Mouse (Mus musculus): ENCODE results near the gene Zc3hc1. TPM values are rescaled to one million over a fixed set of nuclear protein-coding genes. Genes with fewer than 3 reads are reported as not detected.
"Not testable (repeated sequence)": the region's sequence is repeated elsewhere in the genome, so short reads cannot be mapped to it uniquely, and the experiment has no call there.

Zc3hc1 gene
- polyA plus RNA-seq, 1 experiment: 13.8 TPM

DNA sequence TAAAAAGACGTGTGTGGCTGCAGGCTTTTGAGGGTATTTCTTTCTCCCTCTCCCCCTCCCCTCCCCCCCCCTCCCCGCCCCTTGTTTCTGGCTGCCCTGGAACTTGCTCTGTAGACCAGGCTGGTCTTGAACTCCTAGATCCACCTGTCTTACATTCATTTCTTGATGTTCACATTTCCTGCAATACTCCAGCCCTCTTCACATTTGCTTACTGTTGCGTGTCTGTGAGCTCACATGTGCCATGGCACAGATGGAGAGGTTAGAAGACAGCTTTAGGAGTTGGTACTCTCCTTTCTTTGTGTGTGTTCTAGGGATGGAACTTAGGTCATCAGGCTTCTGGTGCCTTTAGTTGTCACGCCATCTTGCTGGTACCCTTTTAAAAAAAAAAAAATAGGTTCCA, 17.4 kb upstream of the Zc3hc1 start:
- TF ChIP-seq CTCF (IDR thresholded peaks at IDR 0.05; ENCODE audit: insufficient read depth, low read length) (no peak), POLR2A (IDR thresholded peaks at IDR 0.05; ENCODE audit: borderline replicate concordance, extremely low read depth, low read depth, low read length) (no peak)
- WGBS: 88% methylated on average over 4 of the region's 4 CpGs
- Histone ChIP-seq H3K4me1 (ENCODE audit: control insufficient read depth, insufficient read depth, low read length) (peaks cover 2% of the 10 kb centered on the region), H3K4me3 (replicated peaks; ENCODE audit: extremely low read depth, low read depth, low read length) (no peak overlapping the region)
- DNase-seq: no peak

DNA sequence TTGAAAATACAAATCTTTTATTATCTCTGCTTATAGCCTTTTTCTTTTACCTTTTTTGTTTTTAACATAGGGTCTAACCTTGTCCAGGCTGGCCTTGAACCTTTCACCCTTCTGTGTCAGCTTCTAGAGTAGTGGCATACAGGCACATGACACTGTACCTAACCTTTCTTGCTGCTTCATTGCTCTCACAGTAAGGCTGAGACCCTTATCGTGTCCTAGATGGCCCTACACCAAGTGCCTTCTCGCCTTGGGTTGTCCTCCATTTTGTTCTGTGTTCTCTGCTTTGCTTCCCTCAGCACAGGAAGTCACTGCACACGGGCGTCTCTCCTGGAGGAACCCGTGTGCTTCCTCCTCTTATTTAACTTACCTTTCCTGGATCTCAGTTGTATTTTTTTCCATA, 13.8 kb upstream of the Zc3hc1 start:
- Histone ChIP-seq H3K4me3 (replicated peaks; ENCODE audit: extremely low read depth, low read depth, low read length) (no peak overlapping the region), H3K4me1 (ENCODE audit: control insufficient read depth, insufficient read depth, low read length) (peaks cover 2% of the 10 kb centered on the region)
- WGBS: 49% methylated on average over 5 of the region's 5 CpGs
- no peak for TF ChIP-seq CTCF (IDR thresholded peaks at IDR 0.05; ENCODE audit: insufficient read depth, low read length)
- TF ChIP-seq POLR2A (IDR thresholded peaks at IDR 0.05; ENCODE audit: borderline replicate concordance, extremely low read depth, low read depth, low read length): no peak
- DNase-seq: no peak

DNA sequence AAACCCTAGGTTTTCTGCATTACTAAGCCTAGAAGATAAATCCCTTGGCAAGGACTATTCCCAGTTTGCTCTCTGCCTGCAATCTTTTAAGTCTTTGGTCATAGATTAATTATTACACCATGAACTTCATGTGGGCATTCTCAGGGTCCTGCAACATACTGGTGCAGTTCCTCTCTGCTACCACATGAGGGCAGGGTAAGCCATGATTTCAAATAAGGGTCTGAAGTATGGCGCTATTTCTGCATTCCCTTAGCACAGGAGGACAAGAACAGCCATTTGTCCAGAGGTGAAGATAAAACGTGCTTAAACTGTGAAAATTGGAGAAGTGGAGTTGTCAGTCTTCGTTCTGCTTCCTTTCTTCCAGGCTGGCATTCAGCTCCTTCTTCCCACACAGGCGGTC, 12.6 kb upstream of the Zc3hc1 start:
- WGBS: 23% methylated on average over 4 of the region's 4 CpGs
- no peak for TF ChIP-seq POLR2A (IDR thresholded peaks at IDR 0.05; ENCODE audit: borderline replicate concordance, extremely low read depth, low read depth, low read length)
- peak; percentile 70 for TF ChIP-seq CTCF (IDR thresholded peaks at IDR 0.05; ENCODE audit: insufficient read depth, low read length)
- Histone ChIP-seq H3K4me1 (ENCODE audit: control insufficient read depth, insufficient read depth, low read length) (peaks cover 2% of the 10 kb centered on the region), H3K4me3 (replicated peaks; ENCODE audit: extremely low read depth, low read depth, low read length) (peak overlapping the region; percentile 24)
- DNase-seq: peak; percentile 31

DNA sequence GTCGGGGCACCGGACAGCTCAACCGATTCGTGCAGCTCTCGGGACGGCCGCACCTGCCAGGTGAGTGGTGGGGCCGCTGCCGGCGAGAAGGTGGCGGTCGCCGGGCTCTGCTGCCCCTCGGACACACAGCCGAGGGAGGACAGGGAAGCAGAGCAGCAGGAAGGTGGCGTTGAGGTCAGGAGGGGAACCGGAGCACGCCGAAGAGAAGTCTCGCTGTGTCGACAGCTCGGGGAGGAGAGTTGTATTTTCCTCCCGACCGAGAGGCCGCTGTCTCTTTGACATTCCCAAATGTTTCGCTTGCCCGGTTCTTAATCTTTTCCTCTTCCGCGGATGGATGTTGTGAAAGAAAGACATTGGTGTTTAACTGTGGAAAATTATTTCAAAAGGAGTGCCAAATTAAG, 11.3 kb upstream of the Zc3hc1 start:
- no peak for DNase-seq
- no peak for TF ChIP-seq POLR2A (IDR thresholded peaks at IDR 0.05; ENCODE audit: borderline replicate concordance, extremely low read depth, low read depth, low read length)
- TF ChIP-seq CTCF (IDR thresholded peaks at IDR 0.05; ENCODE audit: insufficient read depth, low read length): no peak
- Histone ChIP-seq H3K4me1 (ENCODE audit: control insufficient read depth, insufficient read depth, low read length) (peaks cover 2% of the 10 kb centered on the region), H3K4me3 (replicated peaks; ENCODE audit: extremely low read depth, low read depth, low read length) (peak overlapping the region; percentile 91)
- under 1% methylated on average over 29 of the region's 29 CpGs for WGBS

DNA sequence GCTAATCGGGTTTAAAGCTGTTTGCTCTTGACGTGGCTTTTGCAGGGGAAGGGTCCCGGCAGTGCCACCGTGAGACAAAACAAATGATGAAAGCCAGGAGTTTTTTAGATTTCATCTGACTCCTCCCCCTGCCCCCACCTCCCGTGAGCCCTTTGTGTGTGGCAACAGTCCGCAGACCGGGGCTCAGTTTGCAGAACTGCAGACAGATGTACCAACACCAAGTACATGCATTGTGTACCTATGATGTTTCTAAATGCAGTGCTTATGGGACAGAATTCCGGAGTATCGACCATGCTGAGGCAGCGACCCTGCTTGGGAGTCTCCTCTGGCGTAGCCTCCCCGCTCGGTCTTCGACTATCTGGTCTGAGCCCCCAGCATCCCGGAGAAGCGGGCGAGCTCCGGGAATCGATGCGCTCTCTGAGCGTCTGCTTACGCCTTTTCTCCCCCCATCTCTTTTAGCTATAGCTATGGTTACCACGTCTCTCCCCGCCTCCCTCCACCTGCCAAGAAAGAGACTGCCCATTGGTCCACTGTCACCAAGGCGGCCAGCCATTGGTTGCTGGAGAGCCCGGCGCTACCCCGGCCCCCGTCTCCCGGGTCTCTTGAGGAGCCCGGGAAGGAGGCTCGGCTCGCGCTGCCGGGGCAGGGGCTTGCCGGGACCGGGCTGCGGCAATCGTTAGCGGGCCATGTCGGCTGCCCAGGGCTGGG, 10.6 kb upstream of the Zc3hc1 start, which contains the start of gene Klhdc10:
Gene Klhdc10 (plus strand): TSS at position 561 of the 708 bp plus-strand sequence.
- peak; percentile 100 for DNase-seq
- TF ChIP-seq CTCF (IDR thresholded peaks at IDR 0.05; ENCODE audit: insufficient read depth, low read length) (no peak), POLR2A (IDR thresholded peaks at IDR 0.05; ENCODE audit: borderline replicate concordance, extremely low read depth, low read depth, low read length) (peak; percentile 75; the same call in 1 of the 2 replicates)
- Histone ChIP-seq H3K4me1 (ENCODE audit: control insufficient read depth, insufficient read depth, low read length) (peaks cover 2% of the 10 kb centered on the region), H3K4me3 (replicated peaks; ENCODE audit: extremely low read depth, low read depth, low read length) (peak within 1 kb of the TSS; percentile 91)
- under 1% methylated on average over 40 of the region's 41 CpGs for WGBS

DNA sequence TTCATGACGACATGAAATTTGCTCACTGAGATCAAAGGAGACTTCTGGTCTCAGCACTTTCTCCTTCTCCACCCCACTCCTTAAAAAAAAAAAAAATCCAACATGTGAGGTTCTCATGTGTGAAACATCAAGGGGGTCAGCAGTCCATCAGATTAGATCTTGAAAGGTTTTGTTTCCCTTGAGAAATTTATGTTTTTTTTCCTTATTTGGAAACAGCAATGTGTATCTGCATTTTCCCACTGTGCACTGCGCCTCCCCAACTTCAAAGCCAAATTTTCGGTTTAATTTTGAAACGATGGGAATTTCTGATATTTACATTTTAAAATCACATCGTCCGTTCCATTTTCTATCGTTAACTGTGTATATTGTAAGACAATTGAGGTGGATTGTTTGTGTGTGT, 9.9 kb upstream of the Zc3hc1 start:
- TF ChIP-seq CTCF (IDR thresholded peaks at IDR 0.05; ENCODE audit: insufficient read depth, low read length): no peak
- DNase-seq: no peak
- H3K4me1 ChIP-seq (ENCODE audit: control insufficient read depth, insufficient read depth, low read length): peaks cover 2% of the 10 kb centered on the region
- H3K4me3 ChIP-seq (replicated peaks; ENCODE audit: extremely low read depth, low read depth, low read length): no peak overlapping the region
- 2% methylated on average over 7 of the region's 7 CpGs for WGBS

DNA sequence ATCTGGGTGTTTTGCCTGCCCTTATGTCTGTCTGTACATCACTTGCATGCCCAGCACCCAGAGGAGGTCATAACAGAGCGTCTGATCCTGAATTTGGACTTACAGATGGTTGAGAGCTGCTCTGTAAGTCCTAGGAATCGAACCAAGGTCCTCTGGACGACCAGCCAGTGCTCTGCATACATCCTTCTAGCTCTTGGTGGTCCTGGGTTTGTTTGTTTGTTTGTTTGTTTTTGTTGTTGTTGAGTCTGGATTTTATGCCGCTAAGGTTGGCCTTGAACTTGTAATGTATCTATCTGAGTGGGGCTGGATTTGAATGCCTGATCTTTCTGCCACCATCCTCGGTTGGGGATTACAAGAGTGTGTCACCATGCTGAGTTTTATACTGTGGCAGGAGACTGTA, 9.3 kb upstream of the Zc3hc1 start:
- Histone ChIP-seq H3K4me3 (replicated peaks; ENCODE audit: extremely low read depth, low read depth, low read length) (no peak overlapping the region), H3K4me1 (ENCODE audit: control insufficient read depth, insufficient read depth, low read length) (peaks cover 2% of the 10 kb centered on the region)
- WGBS: 76% methylated on average over 5 of the region's 5 CpGs
- DNase-seq: no peak
- TF ChIP-seq POLR2A (IDR thresholded peaks at IDR 0.05; ENCODE audit: borderline replicate concordance, extremely low read depth, low read depth, low read length): no peak
- no peak for TF ChIP-seq CTCF (IDR thresholded peaks at IDR 0.05; ENCODE audit: insufficient read depth, low read length)

DNA sequence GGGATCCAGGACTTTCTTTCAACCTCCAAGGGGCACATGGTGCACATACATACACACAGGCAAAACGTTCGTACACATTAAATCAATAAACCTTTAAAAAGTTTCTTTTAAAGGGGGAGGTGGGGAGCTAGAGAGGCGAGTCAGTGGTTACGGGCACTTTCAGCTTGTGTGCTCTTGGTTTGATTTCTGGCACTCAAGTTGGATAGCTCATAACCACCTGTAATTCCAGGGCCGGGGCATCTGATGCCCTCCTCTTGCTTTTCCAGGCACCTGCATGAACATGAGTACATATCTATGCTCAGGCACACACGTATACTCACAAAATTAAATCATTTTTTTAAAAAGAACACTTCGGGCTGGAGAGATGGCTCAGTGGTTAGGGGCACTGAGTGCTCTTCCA, 1.2 kb upstream of the Zc3hc1 start:
- H3K4me1 ChIP-seq (ENCODE audit: control insufficient read depth, insufficient read depth, low read length): no peaks in the 10 kb centered on the region
- 86% methylated on average over 7 of the region's 7 CpGs for WGBS
- no peak overlapping the region for H3K4me3 ChIP-seq (replicated peaks; ENCODE audit: extremely low read depth, low read depth, low read length)
- no peak for DNase-seq
- TF ChIP-seq CTCF (IDR thresholded peaks at IDR 0.05; ENCODE audit: insufficient read depth, low read length) (no peak), POLR2A (IDR thresholded peaks at IDR 0.05; ENCODE audit: borderline replicate concordance, extremely low read depth, low read depth, low read length) (no peak)

DNA sequence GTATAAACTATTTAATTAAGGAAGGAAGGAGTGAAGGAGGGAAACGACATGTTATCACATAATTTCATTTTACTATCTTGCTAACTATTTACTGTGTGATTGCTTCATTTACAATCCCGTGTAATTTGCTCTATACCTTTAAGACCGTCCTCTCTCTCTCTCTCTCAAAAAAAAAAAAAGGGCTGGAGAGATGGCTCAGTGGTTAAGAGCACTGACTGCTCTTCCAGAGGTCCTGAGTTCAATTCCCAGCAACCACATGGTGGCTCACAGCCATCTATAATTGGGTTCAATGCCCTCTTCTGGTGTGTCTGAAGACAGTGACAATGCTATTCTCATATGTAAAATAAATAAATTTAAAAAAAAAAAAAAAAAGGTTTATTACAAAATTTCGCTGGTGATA, 557 bp downstream of the Zc3hc1 start:
- not testable (repeated sequence) for DNase-seq; H3K4me1 ChIP-seq (ENCODE audit: control insufficient read depth, insufficient read depth, low read length)
- WGBS: 19% methylated on average over 4 of the region's 4 CpGs
- peak overlapping the region; percentile 100 for H3K4me3 ChIP-seq (replicated peaks; ENCODE audit: extremely low read depth, low read depth, low read length)

DNA sequence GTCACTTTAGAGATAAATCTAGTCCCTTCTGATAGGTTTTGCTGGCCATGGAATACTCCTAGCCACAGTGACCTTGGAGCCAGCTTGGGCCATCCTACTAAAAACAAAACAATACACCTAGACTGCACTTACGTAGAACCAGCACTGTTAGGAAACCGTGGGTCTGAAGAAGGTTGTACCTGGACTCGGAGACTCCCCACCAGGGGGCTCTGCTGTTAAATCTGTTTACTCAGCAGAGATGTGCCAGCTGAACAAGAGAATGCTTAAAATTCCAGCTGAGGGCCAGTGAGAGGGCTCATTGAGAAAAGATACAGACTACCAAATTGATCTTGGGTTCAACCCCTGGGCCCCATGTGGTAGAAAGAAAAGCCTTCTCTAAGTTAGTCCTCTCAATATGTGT, 9.7 kb downstream of the Zc3hc1 start:
- no peak overlapping the region for H3K4me3 ChIP-seq (replicated peaks; ENCODE audit: extremely low read depth, low read depth, low read length)
- 65% methylated on average over 3 of the region's 3 CpGs for WGBS
- H3K4me1 ChIP-seq (ENCODE audit: control insufficient read depth, insufficient read depth, low read length): peaks cover 5% of the 10 kb centered on the region
- DNase-seq: no peak
- no peak for TF ChIP-seq CTCF (IDR thresholded peaks at IDR 0.05; ENCODE audit: insufficient read depth, low read length)
- no peak for TF ChIP-seq POLR2A (IDR thresholded peaks at IDR 0.05; ENCODE audit: borderline replicate concordance, extremely low read depth, low read depth, low read length)

Data from lung, adult 2 months (tissue).